Mouse (Mus musculus): ENCODE measurements around the gene Mmp19. TPM values are rescaled to one million over a fixed set of nuclear protein-coding genes. Genes with fewer than 3 reads are reported as not detected.

The Mmp19 gene
- not detected in 2 replicates for total RNA-seq (2014; fragmentation: Nextera tagmentation)
- 0.05 and 0.23 TPM in 2 replicates for total RNA-seq (2017)

DNA sequence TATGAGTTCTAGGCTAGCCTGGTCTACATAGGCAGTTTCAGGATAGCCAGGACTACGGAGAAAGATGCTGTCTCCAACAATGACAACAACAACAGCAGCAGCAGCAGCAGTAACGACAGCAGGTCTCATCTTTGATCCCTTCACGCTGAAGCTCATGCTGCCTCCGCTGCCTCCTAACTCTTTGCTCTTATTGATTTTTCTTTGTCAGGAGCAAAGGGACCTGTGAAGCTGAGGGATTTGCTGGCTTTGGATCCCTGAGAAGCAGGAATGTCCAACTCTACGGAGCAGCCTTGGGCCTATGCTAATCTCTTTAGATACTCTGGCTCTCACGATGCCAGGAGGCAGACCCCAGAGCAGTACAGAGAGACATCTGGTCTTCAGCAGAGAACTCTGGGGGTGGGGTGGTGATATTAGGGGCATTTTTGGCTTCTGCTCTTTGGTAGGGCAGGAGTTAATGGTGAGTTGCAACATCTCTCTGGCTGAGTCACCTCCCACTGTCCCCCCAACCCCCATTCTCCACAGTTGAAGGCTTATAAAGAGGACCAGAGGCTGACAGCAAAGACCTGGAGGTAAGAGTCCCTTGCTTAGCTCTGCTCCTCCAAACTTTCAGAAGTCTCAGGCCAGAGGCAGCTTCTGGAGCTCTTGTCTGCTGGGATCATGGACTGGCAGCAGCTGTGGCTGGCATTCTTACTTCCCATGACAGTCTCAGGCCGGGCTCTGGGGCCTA is at the start of gene Mmp19:
TSS of gene Mmp19 (plus strand) at position 513 of the 727 bp plus-strand sequence.
- no peak for ATAC-seq (replicated peaks; ENCODE audit: low FRiP score, low TSS enrichment, poor library complexity, severe bottlenecking)

DNA sequence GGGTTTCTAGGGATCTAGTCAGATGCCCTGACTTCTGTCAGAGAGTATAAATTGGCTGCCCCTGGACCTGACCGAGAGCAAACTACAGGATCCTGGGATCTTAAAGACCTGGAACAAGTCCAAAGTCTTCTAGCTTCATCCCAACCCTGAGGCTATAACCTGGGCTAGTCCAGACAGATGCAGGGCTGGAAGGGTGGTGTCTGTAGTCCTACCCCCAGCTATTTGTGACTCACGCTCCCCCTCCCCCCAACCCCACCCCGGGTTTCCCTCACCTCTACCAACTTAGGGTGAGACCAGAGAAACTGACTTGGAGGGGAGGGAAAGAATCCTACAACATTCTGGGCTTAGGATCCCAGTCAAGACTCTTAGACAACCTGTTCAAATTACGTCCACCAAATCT is 48.1 kb upstream of the Mmp19 start:
- no peak for ATAC-seq (replicated peaks; ENCODE audit: low FRiP score, low TSS enrichment, poor library complexity, severe bottlenecking)

DNA sequence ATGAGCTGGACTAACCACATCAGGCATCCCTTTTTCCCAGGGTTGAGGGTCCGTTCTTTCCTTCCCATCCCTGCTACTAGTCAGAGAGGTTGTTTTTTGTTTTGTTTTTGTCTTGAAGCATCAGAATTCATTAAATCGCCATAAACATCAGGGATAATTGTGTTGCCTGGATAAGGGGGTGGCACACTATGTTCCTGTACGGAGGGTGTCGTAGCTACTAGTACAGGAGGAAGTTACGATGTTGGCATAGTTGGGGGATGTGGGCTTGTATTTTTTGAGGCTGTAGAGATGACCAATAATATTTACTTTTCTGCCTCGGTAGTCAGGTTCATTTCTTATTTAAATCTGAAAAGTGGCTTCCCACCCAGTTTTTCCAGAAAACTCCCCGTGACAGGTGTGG is 47.5 kb upstream of the Mmp19 start:
- no peak for ATAC-seq (replicated peaks; ENCODE audit: low FRiP score, low TSS enrichment, poor library complexity, severe bottlenecking)

DNA sequence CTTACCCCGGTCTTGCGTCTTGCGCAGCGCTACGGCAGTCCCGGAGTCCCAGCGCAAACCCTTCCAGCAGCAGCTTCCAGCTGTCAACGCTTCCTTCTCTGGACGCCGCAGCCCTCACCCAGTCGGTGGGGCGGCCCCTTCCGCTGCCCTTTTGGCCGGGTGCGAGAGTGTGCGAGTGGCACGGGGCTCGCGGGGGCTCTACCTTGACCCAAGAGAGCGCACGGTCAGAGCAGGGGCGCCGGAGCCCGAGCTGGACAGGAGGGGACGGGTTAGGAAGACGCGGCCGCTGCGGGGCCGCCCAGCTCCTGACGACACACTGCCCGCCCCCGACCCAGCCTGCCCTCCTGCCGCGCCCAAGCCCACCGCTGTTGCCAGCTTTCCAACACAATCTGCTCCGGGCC is 46.9 kb upstream of the Mmp19 start:
- ATAC-seq (replicated peaks; ENCODE audit: low FRiP score, low TSS enrichment, poor library complexity, severe bottlenecking) = no peak

DNA sequence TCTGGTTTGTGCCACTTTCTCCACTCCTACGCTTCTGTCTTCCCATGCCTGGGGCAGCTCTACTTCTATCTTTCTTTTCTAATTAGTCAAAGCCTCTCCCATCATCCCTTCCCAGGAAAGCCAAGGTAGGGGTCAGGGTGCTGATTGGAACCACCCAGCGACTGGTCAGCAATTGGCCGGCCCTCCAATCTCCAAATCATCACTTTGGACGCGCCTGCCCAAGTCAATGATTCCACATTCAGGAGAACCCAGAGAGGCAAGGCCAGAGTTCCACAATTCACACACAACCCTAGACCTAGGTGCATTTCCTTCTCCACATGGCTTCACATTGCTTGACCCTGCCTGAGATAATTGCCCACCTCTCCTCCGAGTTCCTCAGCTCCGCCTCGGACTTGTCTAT is 46.5 kb upstream of the Mmp19 start:
- ATAC-seq (replicated peaks; ENCODE audit: low FRiP score, low TSS enrichment, poor library complexity, severe bottlenecking) = no peak

DNA sequence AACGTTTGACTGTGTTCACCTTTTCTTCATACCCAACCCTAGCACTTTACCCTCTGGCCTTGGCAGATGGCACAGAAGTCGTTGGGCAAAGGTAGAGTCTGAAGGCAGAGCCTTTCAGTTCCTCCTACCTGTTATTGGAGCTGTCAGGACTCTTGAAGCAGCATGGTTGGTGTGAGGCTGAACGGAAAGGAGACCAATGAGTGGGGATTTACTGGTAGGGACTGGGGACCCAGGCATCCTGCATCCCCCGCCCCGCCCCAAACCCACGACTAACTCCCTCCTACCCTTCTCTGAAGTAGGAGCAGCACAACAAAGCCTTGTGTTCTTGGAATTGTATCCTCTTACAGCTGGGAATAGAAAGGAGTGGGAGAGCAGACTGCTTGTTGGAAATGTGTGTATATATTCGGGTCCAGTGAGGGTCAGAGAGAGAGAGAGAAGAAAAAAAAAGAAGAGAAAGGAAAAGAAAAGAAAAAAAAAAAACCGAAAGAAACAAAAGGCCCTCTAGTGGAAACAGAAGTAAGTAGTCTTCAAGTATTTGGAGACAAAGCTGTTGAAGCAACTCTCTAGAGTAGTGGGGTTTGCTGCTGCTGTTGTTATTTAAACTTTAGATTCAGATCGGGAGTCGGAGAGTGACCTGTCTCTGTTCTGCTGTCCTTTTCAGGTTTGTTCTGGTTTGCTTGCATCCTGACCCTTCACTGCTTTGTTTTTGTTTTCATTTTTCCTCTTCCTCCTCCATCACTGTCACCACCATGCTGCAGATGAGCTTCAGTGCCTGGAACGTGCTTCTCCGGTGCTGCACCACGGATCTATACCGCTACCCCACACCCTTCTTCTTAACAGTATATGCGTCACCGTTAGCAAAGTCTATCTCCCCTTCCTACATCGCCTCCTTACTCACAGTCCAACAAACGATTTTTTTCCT is 45.8 kb upstream of the Mmp19 start, which contains the start of gene Dgka:
TSS of gene Dgka (minus strand) at position 176 of the 922 bp plus-strand sequence.
- ATAC-seq (replicated peaks; ENCODE audit: low FRiP score, low TSS enrichment, poor library complexity, severe bottlenecking) = no peak

DNA sequence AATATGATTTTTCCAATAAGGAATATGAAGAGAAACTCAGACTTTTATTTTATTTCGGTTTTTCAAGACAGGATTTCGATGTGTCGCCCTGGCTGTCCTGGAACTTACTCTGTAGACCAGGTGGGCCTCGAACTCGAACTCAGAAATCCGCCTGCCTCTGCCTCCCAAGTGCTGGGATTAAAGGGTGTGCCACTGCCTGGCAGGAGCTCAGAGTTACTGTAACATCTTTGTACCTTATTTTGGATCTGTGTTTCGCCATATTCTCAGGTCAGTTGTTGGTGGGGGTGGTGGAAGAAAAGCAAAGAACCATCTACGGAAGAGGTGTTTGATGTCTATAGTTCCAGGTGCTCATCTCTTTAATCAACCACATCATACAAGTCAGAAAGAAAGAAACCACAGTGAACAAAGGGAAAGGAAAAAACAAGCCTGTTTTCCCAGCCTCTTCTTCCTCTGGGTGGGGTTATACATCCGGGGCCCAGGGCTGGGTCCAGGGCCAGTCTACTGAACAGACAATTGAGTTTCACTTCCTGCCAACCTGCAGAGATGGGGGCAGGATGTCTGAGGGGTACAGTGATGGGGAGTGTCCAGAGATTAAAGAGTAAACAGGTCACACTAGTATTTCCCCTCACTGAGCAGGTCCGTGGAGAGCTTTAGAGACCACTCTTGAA is 44.6 kb upstream of the Mmp19 start:
- no peak for ATAC-seq (replicated peaks; ENCODE audit: low FRiP score, low TSS enrichment, poor library complexity, severe bottlenecking)

DNA sequence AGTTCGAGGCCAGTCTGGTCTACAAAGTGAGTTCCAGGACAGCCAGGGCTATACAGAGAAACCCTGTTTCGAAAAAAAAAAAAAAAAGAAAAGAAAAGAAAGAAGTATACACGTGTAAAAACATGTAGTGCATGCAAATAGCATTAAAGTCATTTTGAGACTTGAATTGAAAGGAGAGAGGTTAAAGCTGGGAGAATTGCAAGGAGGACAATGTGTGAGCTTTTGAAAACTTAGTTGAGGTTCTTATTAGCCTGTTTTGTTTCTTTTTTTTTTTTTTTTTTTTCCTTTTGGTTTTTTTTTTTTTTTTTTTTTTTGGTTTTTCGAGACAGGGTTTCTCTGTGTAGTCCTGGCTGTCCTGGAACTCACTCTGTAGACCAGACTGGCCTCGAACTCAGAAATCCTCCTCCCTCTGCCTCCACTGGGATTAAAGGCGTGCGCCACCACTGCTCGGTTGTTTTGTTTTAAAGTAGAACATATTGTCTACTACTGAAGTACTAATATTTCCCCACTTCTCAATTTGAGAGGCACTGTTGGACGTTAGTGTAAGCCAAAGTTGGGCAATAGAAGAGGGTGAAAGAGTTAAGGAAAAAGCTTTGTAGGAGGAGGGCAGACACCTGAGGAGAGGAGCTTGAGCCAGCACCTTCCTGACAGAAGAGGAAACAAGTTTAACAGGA is 43.6 kb upstream of the Mmp19 start:
- no peak for ATAC-seq (replicated peaks; ENCODE audit: low FRiP score, low TSS enrichment, poor library complexity, severe bottlenecking)

DNA sequence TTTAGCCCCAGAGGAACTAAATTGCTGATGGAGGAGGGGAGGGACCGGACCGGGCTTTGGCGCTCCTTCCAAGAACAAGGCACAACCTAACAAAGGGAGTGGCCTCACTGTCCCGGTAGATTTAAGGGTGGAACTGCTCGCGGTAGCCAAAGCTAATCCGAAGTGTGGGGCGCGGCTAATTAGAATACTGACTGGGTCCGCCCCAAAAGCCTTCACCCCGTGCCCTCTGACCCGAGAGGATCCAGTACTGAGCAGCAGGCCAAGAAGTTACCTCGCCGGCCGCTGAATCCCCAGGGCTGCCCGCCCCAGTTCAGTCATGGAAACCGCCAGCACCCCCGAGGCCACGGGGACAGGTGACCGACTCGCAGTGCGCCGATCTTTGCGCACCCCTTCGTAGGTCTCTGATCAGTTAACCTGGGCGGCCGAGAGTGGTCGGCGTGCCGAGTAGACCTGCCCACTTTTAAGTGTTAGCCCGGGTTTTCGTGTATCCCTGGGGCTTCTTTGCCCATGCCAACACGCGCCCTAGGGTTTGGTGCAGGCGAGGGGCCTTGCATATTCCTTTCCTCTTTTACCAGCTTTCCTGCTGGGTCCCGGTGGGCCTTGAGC is 43.0 kb upstream of the Mmp19 start, which contains the start of gene Pym1:
TSS of gene Pym1 (plus strand) at position 244 of the 606 bp plus-strand sequence.
- peak; percentile 85 for ATAC-seq (replicated peaks; ENCODE audit: low FRiP score, low TSS enrichment, poor library complexity, severe bottlenecking)

DNA sequence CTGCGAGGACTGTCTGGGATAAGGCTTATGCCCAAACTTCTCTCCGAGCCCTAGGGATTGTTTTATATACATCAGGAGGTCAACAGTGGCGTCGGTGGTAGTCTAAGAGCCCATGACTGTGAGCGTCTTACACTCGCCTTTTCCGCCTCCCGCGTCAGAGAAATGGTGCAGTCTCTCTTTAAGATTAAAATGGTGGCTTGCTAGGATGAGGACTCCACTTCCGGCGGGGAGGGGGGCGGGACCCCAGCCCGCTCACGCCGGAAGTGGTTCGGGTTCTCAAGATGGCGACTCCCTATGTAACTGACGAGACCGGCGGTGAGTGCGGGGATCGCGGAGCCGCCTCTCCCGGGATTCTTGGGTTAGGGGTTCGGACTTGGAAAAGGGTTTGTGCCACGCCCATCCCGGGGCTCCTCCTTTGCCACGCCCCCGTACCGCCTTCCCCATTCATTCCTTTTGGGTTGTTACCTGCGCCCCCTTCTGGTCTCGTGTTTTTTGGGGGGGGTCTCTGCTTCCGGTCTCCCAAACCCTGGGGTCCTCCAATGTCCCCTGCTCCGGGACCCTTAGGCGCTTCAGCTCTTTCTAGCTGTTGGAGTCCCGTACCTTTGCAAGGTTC is 42.4 kb upstream of the Mmp19 start:
- ATAC-seq (replicated peaks; ENCODE audit: low FRiP score, low TSS enrichment, poor library complexity, severe bottlenecking) = peak; percentile 82

DNA sequence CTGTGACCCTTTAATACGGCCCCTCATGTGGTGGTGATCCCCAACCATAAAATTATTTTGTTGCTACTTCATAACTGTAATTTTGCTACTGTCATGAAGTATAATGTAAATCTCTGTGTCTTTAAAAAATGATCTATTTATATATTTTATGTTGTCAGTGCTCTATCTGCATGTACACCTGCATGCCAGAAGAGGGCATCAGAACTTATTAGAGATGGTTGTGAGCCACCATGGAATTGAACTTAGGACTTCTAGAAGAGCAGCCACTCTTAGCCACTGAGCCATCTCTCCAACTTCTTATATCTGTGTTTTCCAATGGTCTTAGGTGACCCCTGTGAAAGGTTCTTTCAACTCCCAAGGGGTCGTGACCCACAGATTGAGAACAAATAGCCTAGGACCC is 17.8 kb upstream of the Mmp19 start:
- ATAC-seq (replicated peaks; ENCODE audit: low FRiP score, low TSS enrichment, poor library complexity, severe bottlenecking) = no peak

DNA sequence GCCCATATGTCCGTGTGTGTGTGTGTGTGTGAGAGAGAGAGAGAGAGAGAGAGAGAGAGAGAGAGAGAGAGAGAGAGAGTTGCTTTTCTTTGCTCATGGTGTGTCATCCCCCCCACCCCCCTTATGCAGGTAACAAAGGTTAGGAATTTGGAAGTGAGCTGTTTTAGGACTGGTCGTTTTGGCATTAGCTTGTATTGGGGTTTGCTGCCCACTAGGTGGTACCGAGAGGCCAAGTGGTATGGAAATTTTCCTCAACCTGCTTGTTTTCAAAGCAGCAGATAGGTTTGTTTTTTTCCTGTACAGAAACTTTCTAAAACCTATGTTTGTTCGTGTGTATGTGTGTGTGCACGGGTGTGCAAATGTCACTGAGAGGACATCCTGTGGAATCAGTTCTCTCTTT is 17.0 kb upstream of the Mmp19 start:
- peak; percentile 85 for ATAC-seq (replicated peaks; ENCODE audit: low FRiP score, low TSS enrichment, poor library complexity, severe bottlenecking)

DNA sequence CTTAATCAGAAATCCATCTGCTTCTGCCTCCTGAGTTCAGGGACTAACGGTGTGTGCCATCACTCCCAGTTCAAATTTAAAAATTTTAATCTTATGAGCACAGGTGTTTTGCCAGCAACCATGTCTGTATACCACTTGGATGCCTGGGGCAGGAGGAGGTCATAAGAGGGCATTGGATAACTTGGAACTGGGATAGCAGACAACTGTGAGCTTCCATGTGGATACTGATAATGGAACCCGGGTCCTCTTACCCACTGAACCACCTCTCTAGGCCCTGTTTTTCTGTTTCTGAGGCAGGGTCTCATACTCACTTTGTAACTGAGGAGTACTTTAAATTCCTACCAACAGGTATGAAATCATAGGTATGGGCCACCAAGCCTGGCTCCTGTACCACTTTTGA is 12.3 kb upstream of the Mmp19 start:
- no peak for ATAC-seq (replicated peaks; ENCODE audit: low FRiP score, low TSS enrichment, poor library complexity, severe bottlenecking)

DNA sequence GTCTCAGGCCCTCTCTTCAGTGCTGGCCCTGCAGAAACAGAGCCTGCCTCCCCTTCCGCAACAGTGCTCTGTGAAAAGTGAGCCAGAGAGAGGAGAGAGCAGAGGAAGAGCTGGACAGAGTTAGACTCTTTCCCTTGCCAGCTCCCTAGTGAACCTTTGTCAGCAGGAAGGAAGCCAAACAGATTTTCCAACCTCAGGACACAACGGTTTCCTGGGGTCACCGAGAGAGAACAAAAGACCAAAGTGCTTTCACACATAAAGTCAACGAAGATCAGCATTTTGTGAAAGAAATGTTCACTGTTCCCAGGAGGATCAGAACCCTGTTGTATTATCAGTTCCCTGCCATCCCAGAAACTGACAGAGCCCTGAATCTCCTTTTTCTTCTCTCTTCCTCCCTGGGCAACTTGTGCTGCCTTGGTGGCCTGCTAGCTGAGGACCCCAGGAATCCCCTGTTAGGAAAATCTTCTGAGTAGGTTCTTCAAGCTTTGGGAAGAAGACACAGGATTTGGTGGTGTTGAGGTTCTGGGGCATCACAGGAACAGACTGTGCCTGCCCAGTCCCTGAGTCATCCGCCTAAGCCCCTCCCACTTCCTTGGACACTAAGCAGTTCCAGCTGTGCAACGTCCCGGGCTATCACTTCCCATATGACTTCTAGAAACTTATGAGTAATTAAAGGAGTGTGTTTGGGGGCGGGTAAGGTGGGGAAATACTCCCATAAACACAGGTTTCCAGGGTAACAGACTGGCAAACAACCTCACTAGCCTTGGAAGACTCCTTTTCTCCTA is 11.5 kb upstream of the Mmp19 start:
- peak; percentile 63 for ATAC-seq (replicated peaks; ENCODE audit: low FRiP score, low TSS enrichment, poor library complexity, severe bottlenecking)

DNA sequence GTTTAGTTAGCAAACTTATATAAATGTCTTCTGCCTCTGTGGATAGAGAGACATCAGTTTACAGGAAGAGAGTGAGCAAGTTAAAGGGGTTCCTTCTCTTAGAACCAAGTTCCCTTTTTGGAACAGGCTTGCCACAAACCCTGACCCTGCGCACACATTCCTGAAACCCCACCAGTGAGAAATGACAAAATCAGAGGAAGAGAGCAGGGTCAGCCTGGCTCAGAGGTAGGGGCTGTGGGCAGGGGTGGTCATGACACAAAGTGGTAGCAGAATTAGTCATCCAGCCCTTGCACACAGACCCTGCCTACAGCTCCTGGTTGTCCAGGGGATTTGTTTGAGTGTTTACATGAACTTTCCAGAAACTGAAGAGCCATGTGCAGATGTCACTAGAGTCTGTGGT is 10.5 kb upstream of the Mmp19 start:
- ATAC-seq (replicated peaks; ENCODE audit: low FRiP score, low TSS enrichment, poor library complexity, severe bottlenecking) = no peak

DNA sequence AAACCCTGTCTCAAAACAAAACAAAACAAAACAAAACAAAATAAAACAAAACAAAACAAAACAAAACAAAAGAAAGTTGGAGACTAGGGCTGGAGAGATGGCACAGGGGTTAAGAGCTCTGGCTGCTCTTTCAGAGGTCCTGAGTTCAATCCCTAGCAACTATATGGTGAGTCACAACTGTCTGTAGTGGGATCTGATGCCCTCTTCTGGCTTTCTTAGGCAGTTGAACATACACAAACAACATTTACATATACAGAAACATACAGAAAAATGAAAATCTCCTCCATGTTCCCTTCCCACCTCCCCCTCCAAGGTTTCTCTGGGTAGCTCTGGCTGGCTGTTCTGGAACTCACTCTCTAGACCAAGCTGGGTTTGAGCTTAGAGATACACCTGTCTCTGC is 1.3 kb downstream of the Mmp19 start:
- no peak for ATAC-seq (replicated peaks; ENCODE audit: low FRiP score, low TSS enrichment, poor library complexity, severe bottlenecking)

DNA sequence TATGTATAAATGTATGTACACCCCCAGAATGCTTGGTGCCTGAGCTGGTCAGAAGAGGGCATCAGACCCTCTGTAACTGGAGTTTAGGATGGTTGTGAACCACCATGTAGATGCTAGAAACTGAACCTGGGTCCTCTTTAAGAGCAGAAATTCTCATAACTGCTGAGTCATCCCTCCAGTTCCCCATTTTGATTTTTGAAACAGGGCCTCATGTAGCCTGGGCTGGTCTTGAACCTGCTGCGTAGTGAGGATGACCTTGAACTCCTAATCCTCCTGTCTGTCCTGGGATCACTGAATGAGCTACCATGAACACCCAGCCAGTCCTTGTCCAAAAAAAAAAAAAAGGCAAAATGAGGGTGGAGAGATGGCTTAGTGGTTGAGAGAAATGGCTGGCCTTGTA is 2.5 kb downstream of the Mmp19 start:
- no peak for ATAC-seq (replicated peaks; ENCODE audit: low FRiP score, low TSS enrichment, poor library complexity, severe bottlenecking)

DNA sequence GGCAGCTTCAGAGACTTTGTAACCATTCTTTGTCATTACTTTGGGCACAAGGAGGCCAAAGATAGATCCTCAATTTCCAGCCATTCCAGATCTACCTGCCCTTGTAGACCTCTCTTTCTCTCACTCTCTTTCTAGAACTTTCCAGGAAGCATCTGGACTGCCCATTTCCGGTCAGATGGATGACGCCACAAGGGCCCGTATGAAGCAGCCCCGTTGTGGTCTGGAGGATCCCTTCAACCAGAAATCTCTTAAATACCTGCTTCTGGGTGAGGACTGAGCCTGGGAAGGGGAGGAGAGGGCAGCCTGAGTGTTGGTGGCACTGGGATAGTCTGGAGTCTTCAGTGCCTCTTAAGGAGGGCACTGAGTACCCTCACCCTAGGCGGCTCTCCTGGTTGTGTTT is 3.7 kb downstream of the Mmp19 start:
- no peak for ATAC-seq (replicated peaks; ENCODE audit: low FRiP score, low TSS enrichment, poor library complexity, severe bottlenecking)
